Comparison of ENCODE assay signal across 7 mouse cellular contexts in the genomic region with DNA sequence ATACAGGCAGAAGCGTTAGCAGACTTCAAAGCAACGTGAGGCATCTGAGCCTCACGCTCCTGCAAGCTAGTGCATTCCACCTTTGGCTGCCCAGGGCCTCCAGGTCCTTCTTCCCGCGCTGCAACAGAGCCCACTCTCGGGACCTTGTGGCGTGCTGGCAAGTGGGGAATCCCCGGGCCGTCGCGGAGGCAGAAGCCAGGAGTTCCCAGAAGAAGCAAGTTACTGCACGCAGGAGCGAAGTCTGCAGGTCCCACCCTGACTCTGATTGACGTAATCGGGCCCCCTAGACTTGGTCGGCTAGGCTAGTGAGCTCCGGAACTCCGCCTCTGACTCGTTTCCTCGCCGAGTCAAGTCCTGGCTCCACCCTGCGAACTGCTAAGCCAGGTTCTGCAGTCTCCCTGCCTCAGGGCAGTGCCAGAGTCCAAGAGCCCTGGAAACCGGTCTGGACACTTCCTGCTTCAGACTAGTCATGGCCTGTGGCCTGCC. TPM values are rescaled to one million over a fixed set of nuclear protein-coding genes. Genes with fewer than 3 reads are reported as not detected.
DNase-seq lines count a peak whose midpoint lies in the region; ATAC-seq and TF ChIP-seq lines count a peak whose summit lies in the region.

No protein-coding gene starts in this region.

- ATAC-seq in Patski = peak; percentile 46
- peak; percentile 80 for ATAC-seq in intestine, embryonic 15.5 days
- no peak for ATAC-seq in neural tube, embryonic 13.5 days (ENCODE audit: low read depth)

- H3K27me3 ChIP-seq in Patski = no peaks in the 10 kb centered on the region
- H3K27me3 ChIP-seq in intestine, embryonic 15.5 days (replicated peaks) = no peaks in the 10 kb centered on the region
- no peaks in the 10 kb centered on the region for H3K27me3 ChIP-seq in neural tube, embryonic 13.5 days

- H3K27ac ChIP-seq in intestine, embryonic 15.5 days = peak overlapping the region; percentile 99
- peak overlapping the region; percentile 87 for H3K27ac ChIP-seq in neural tube, embryonic 13.5 days (replicated peaks)

- peak overlapping the region; percentile 88 for H3K4me2 ChIP-seq in intestine, embryonic 15.5 days (replicated peaks)
- peak overlapping the region; percentile 56 for H3K4me2 ChIP-seq in neural tube, embryonic 13.5 days

- POLR2A ChIA-PET in Patski (lab: Charles Lee) = no interaction called here

- under 1% methylated on average over 23 of the region's 23 CpGs for WGBS in intestine, embryonic 15.5 days
- under 1% methylated on average over 23 of the region's 23 CpGs for WGBS in neural tube, embryonic 13.5 days

- DNase-seq in Patski (ENCODE audit: low read depth, low spot score) = no peak
- DNase-seq in cerebellum, postnatal 25 days = peak; percentile 55 to 65
- peak; percentile 81 for DNase-seq in gastrocnemius, postnatal 25 days
- peak; percentile 94 to 97 for DNase-seq in lung, adult 18-20 months
- DNase-seq in thymus, postnatal 4 days = peak; percentile 81

- no peaks in the 10 kb centered on the region for H3K9me3 ChIP-seq in intestine, embryonic 15.5 days
- no peaks in the 10 kb centered on the region for H3K9me3 ChIP-seq in neural tube, embryonic 13.5 days

- peak overlapping the region; percentile 58 for H3K9ac ChIP-seq in intestine, embryonic 15.5 days
- peak overlapping the region; percentile 67 for H3K9ac ChIP-seq in neural tube, embryonic 13.5 days

- H3K4me3 ChIP-seq in intestine, embryonic 15.5 days (replicated peaks) = peak overlapping the region; percentile 41
- H3K4me3 ChIP-seq in neural tube, embryonic 13.5 days = peak overlapping the region; percentile 34

- in situ Hi-C loops in Patski (cut with MboI; ENCODE audit: low pct_unique_long_range_greater_than_20kb) = loop anchor here (25.0 kb wide), 1 partner anchor 644 kb away; a partner anchor contains a TSS

- H3K36me3 ChIP-seq in intestine, embryonic 15.5 days = no peaks in the 10 kb centered on the region
- no peaks in the 10 kb centered on the region for H3K36me3 ChIP-seq in neural tube, embryonic 13.5 days

- TF ChIP-seq CTCF in Patski (IDR thresholded peaks at IDR 0.05) = no peak

- CTCF ChIA-PET in Patski (lab: Charles Lee) = interaction anchor here (1.0 to 1.1 kb wide), 3 partner anchors 12 to 18 kb away, joined by 3 to 5 read pairs (median 3); no protein-coding TSS in a partner anchor

- H3K4me1 ChIP-seq in intestine, embryonic 15.5 days (replicated peaks) = peaks cover 35% of the 10 kb centered on the region
- H3K4me1 ChIP-seq in neural tube, embryonic 13.5 days (replicated peaks) = peaks cover 74% of the 10 kb centered on the region

RNA-seq across cellular contexts. Expression of a gene that starts 6.0 kb away (rescaled TPM):
- 113 TPM for polyA plus RNA-seq in Patski (2021)
- 1 to 10 TPM; 5.9 to 7.1 TPM for total RNA-seq in gastrocnemius, postnatal 25 days (2021)
- 84.2 and 85.5 TPM in 2 replicates for polyA plus RNA-seq in intestine, embryonic 15.5 days (2015; fragmentation: Nextera tagmentation; extraction: Ambion mirVana)
- polyA plus RNA-seq in neural tube, embryonic 13.5 days (2015; fragmentation: Nextera tagmentation; extraction: Ambion mirVana) = 32.5 and 37.7 TPM in 2 replicates

RNA-seq across cellular contexts. Expression of a gene that starts 29.4 kb away (rescaled TPM):
- 106 TPM for polyA plus RNA-seq in Patski (2021)
- 10 to 100 TPM; 36.7 to 40.2 TPM for total RNA-seq in gastrocnemius, postnatal 25 days (2021)
- 59.9 and 68.3 TPM in 2 replicates for polyA plus RNA-seq in intestine, embryonic 15.5 days (2015; fragmentation: Nextera tagmentation; extraction: Ambion mirVana)
- 53.6 and 55.5 TPM in 2 replicates for polyA plus RNA-seq in neural tube, embryonic 13.5 days (2015; fragmentation: Nextera tagmentation; extraction: Ambion mirVana)

RNA-seq across cellular contexts. Expression of a gene that starts 31.0 kb away (rescaled TPM):
- polyA plus RNA-seq in Patski (2021) = 109 TPM
- 10 to 100 TPM; 20.0 to 22.2 TPM for total RNA-seq in gastrocnemius, postnatal 25 days (2021)
- polyA plus RNA-seq in intestine, embryonic 15.5 days (2015; fragmentation: Nextera tagmentation; extraction: Ambion mirVana) = 14.8 and 17.0 TPM in 2 replicates
- polyA plus RNA-seq in neural tube, embryonic 13.5 days (2015; fragmentation: Nextera tagmentation; extraction: Ambion mirVana) = 14.1 and 15.1 TPM in 2 replicates

RNA-seq across cellular contexts. Expression of a gene that starts 44.6 kb away (rescaled TPM):
- polyA plus RNA-seq in Patski (2021) = 0.13 TPM
- total RNA-seq in gastrocnemius, postnatal 25 days (2021) = 1 to 10 TPM; 1.3 to 2.0 TPM
- 5.1 and 5.5 TPM in 2 replicates for polyA plus RNA-seq in intestine, embryonic 15.5 days (2015; fragmentation: Nextera tagmentation; extraction: Ambion mirVana)
- polyA plus RNA-seq in neural tube, embryonic 13.5 days (2015; fragmentation: Nextera tagmentation; extraction: Ambion mirVana) = 2.8 and 3.6 TPM in 2 replicates
